Mouse (Mus musculus) T-helper 17 cell (primary cell): ENCODE results near the gene Sprr2e.

Source experiments
- in situ Hi-C, 2 experiments: fragments of 300-600 bp; cut with MboI, MseI; formaldehyde crosslinking; loops; 1 replicate in 1 of 2; 2 replicates in 1 of 2; pipeline ENCODE4 v1.15.1; 2025; ENCODE audit warnings: high pct_unique_total_duplicates in 2 of 2

Gene Sprr2e

DNA sequence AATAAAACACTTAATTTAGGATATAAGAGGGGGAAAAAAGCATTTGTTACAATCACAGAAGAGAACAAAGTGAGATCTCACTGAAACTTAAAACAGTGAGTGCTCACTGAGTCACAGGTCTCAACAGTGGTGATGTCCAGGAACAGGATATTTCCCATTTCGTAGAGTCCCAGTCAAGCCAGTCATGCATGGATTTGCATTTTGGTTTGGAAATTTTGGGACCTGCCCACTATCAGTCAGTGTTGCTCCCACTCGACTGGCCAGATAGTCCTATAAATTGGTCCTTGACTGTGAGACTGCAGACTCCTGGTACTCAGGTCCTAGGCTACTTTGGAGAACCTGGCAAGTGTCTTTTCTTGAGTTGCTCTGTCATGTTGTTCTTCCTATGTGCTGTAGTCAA, at the start of gene Sprr2e:
Gene Sprr2e, plus strand, starts transcription at position 301 of the 400 bp plus-strand sequence.
- in situ Hi-C loops, result loop anchor here in 1 of 2 experiments (10.0 kb wide), 1 partner anchor 497 kb away; no protein-coding TSS in a partner anchor

- in situ Hi-C loops, result loop anchor here in 1 of 2 experiments (10.0 kb wide), 1 partner anchor 73 kb away; no protein-coding TSS in a partner anchor
Measured at GRCm38 (mm10) chr3:92307406-92307805, 44.5 kb upstream of the Sprr2e start.

GRCm38 (mm10) chr3:92316320-92316719, 35.6 kb upstream of the Sprr2e start, which contains the start of gene Sprr2b:
Gene Sprr2b, plus strand, starts transcription at chr3:92316620.
- in situ Hi-C loops, result no loop called here

- in situ Hi-C loops, result no loop called here
Measured at GRCm38 (mm10) chr3:92317384-92317783, 34.6 kb upstream of the Sprr2e start.

DNA sequence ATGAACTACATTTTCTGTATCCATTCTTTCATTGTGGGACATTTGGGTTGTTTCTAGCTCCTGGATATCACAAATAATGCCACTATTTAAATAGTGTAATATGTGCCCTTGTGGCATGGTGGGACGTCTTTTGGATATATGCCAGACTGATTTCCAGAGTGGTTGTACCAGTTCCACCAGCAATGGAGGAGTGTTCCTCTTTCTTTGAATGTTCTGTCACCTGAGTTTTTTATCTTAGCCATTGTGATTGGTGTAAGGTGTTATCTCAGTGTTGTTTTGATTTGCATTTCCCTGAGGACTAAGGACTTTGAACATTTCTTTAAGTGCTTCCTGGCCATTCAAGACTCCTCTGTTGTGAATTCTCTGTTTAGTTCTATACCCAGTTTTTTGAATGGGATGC, 15.7 kb upstream of the Sprr2e start:
- in situ Hi-C loops, result no loop called here

DNA sequence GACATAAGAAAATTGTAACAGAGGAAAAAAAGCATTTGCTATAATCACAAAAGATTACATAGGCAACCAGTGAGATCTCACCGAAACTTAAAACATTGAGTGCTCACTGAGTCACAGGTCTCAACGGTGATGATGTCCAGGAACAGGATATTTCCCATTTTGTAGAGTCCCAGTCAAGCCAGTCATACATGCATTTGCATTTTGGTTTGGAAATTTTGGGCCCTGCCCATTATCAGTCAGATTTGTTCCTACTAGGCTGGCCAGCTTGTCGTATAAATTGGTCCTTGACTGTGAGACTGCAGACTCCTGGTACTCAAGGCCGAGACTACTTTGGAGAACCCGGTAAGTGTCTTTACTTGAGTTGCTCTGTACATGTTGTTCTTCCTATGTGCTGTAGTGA, 13.1 kb upstream of the Sprr2e start, which contains the start of gene Sprr2d:
Gene Sprr2d, plus strand, starts transcription at position 301 of the 400 bp plus-strand sequence.
- in situ Hi-C loops, result no loop called here

GRCm38 (mm10) chr3:92361619-92362018, 9.7 kb downstream of the Sprr2e start:
- in situ Hi-C loops, result no loop called here

GRCm38 (mm10) chr3:92364887-92365286, 12.9 kb downstream of the Sprr2e start, which contains the start of gene Sprr2f:
Gene Sprr2f, plus strand, starts transcription at chr3:92365187.
- in situ Hi-C loops, result no loop called here

DNA sequence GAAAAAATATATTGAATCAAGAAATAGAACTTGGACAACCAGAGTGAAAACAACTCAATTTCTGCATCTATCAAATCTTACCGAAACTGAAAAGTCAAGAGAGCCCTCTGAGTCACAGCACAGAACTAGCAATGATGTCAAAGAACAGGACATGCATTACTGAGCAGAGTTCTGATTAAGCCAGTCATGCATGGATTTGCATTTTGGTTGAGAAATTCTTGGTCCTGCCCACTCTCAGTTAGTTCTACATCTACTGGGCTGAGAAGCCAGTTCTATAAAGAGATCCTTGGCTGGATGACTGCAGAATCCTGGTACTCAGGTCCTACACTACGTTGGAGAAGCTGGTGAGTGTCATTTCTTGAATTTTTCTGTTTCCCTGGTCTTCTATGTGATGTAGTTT, 21.7 kb downstream of the Sprr2e start:
- in situ Hi-C loops, result no loop called here

DNA sequence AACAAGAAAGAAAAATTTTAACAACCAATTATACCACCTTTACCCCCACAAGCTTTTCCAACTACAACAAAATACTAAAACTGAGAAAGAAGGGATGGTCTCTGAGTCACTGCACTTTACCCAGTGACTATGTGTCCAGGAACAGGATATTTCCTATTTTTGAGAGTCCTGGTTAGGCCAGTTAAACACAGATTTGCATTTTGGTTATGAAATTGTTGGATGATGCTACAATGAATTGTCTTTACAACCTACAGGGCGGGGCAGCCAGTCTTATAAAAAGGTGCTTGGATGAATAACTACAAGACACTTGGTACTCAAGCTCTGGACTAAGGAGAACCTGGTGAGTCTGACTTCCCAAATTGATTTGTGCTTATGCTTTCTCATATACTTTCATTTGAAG, 33.4 kb downstream of the Sprr2e start, which contains the start of gene Sprr2h:
Gene Sprr2h, plus strand, starts transcription at position 301 of the 400 bp plus-strand sequence.
- in situ Hi-C loops, result loop anchor here in 1 of 2 experiments (10.0 kb wide), 1 partner anchor 679 kb away; the partner anchor contains the start of gene Gm4858

DNA sequence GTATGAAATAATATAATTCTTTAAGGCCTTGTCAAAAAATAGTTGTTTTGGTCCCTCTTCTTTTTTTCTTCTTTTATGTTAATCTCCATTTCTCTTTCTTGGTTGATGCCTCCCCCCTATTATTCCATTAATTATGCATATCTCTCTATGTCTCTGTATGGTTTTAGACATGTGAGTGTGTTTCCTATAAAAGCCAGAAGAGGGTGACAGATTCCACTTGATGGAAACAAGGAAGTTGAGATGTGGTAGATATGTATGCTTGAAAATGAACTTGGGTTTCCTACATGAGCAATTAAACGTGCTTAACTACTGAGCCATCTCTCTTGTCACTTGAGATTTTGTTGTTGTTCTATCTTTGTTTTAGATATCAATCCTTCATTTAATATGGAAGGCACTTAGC, 42.4 kb downstream of the Sprr2e start:
- in situ Hi-C loops, result no loop called here
